In the genomic region with DNA sequence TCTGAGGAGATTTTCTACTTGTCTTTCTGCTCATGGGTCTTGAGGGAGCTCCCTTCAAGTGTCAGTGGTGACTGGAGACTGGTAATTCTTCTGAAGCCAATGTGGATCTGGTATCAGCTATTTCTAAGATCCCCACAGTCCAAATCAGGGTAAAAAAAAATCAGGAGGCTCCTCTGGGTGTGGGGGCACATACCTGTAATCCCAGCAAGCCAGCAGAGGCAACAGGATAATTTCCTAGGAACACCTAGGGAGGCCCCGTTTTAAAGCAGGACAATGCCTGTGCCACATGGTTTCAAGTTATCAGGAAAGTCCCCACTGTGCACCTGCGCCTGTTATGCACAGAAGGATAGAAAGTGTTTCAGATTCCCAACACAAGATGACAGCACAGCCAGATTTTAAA, we compare ENCODE assay signal across 22 mouse cellular contexts.
DNase-seq lines count a peak whose midpoint lies in the region; ATAC-seq lines count a peak whose summit lies in the region.
"Had no signal": no experiment of that assay in that cellular context is flagged by ENCODE, and none has a peak within 500 bp of the region (broad histone marks: within the 10 kb centered on the region; RNA-seq: fewer than 3 reads in every experiment).

No protein-coding gene starts in this region.

- peak overlapping the region; percentile 37; the same call in 1 of the 2 replicates for H3K27ac ChIP-seq in heart, embryonic 15.5 days
- H3K27ac ChIP-seq in heart, embryonic 11.5 days (ENCODE audit: low read depth, low read length), result no peak overlapping the region
- no peak overlapping the region for H3K27ac ChIP-seq in midbrain, embryonic 11.5 days (ENCODE audit: low read depth, low read length)
- H3K27ac ChIP-seq in midbrain, embryonic 10.5 days (replicated peaks), result no peak overlapping the region
- H3K27ac ChIP-seq: embryonic facial prominence, embryonic 13.5 days; embryonic facial prominence, embryonic 15.5 days; forebrain, embryonic 10.5 days; forebrain, embryonic 12.5 days; forebrain, embryonic 15.5 days had no signal

- H3K27me3 ChIP-seq in heart, embryonic 15.5 days, result no peaks in the 10 kb centered on the region
- no peaks in the 10 kb centered on the region for H3K27me3 ChIP-seq in heart, embryonic 11.5 days (ENCODE audit: control insufficient read depth, insufficient read depth, low read length)
- no peaks in the 10 kb centered on the region for H3K27me3 ChIP-seq in midbrain, embryonic 11.5 days (ENCODE audit: control insufficient read depth, insufficient read depth, low read length)
- H3K27me3 ChIP-seq in midbrain, embryonic 10.5 days (ENCODE audit: low read depth, poor library complexity, severe bottlenecking), result no peaks in the 10 kb centered on the region
- H3K27me3 ChIP-seq: embryonic facial prominence, embryonic 13.5 days; embryonic facial prominence, embryonic 15.5 days; forebrain, embryonic 12.5 days; forebrain, embryonic 15.5 days had no signal

- no peaks in the 10 kb centered on the region for H3K36me3 ChIP-seq in heart, embryonic 15.5 days
- H3K36me3 ChIP-seq in heart, embryonic 11.5 days (ENCODE audit: control insufficient read depth, insufficient read depth, low read length), result no peaks in the 10 kb centered on the region
- H3K36me3 ChIP-seq in midbrain, embryonic 11.5 days (ENCODE audit: control insufficient read depth, insufficient read depth, low read length), result no peaks in the 10 kb centered on the region
- H3K36me3 ChIP-seq in midbrain, embryonic 10.5 days, result no peaks in the 10 kb centered on the region
- H3K36me3 ChIP-seq: embryonic facial prominence, embryonic 13.5 days; embryonic facial prominence, embryonic 15.5 days; forebrain, embryonic 10.5 days; forebrain, embryonic 12.5 days; forebrain, embryonic 15.5 days had no signal

- ATAC-seq in heart, embryonic 15.5 days (replicated peaks; ENCODE audit: insufficient number of reproducible peaks, insufficient read depth, low FRiP score, low read depth), result no peak
- ATAC-seq in heart, embryonic 11.5 days (replicated peaks; ENCODE audit: insufficient number of reproducible peaks, low FRiP score, low TSS enrichment), result no peak
- no peak for ATAC-seq in midbrain, embryonic 11.5 days (ENCODE audit: low FRiP score)

- WGBS in heart, embryonic 15.5 days, result 74% methylated on average over 2 of the region's 2 CpGs
- WGBS in heart, embryonic 11.5 days (ENCODE audit: insufficient replicate concordance), result 67% methylated on average over 2 of the region's 2 CpGs
- 72% methylated on average over 2 of the region's 2 CpGs for WGBS in midbrain, embryonic 11.5 days
- 86% methylated on average over 2 of the region's 2 CpGs for WGBS in midbrain, embryonic 10.5 days

- H3K4me2 ChIP-seq in heart, embryonic 15.5 days, result no peak overlapping the region
- no peak overlapping the region for H3K4me2 ChIP-seq in heart, embryonic 11.5 days
- H3K4me2 ChIP-seq in midbrain, embryonic 11.5 days, result no peak overlapping the region
- H3K4me2 ChIP-seq: embryonic facial prominence, embryonic 13.5 days; embryonic facial prominence, embryonic 15.5 days; forebrain, embryonic 12.5 days; forebrain, embryonic 15.5 days had no signal

- no peak overlapping the region for H3K9ac ChIP-seq in heart, embryonic 15.5 days
- H3K9ac ChIP-seq in heart, embryonic 11.5 days (ENCODE audit: low read depth, low read length), result no peak overlapping the region
- H3K9ac ChIP-seq in midbrain, embryonic 11.5 days (ENCODE audit: low read length), result no peak overlapping the region
- H3K9ac ChIP-seq: embryonic facial prominence, embryonic 13.5 days; embryonic facial prominence, embryonic 15.5 days; forebrain, embryonic 12.5 days; forebrain, embryonic 15.5 days had no signal

- DNase-seq in heart, adult 11 months, result peak; percentile 52
- DNase-seq in heart, adult 8-10 months (ENCODE audit: low spot score), result no peak
- DNase-seq in midbrain, embryonic 11.5 days (ENCODE audit: low spot score, missing footprints), result peak; percentile 53
- DNase-seq in midbrain, embryonic 10.5 days (ENCODE audit: low spot score), result no peak
- DNase-seq: adrenal gland, adult 2 months; adrenal gland, postnatal 10 days; adrenal gland, postnatal 25 days; cerebellum, adult 11 months; cerebellum, adult 18-20 months; cerebellum, adult 8-10 months; cerebellum, adult 9-11 months; cerebellum, postnatal 14 days; cerebellum, postnatal 36 days; embryo, embryonic 11 days had no signal

- peaks cover 36% of the 10 kb centered on the region for H3K4me1 ChIP-seq in heart, embryonic 15.5 days (replicated peaks)
- H3K4me1 ChIP-seq in heart, embryonic 11.5 days (ENCODE audit: control insufficient read depth, insufficient read depth, low read length), result peaks cover 12% of the 10 kb centered on the region; the same call in 1 of the 2 replicates
- H3K4me1 ChIP-seq in midbrain, embryonic 11.5 days (ENCODE audit: control insufficient read depth, insufficient read depth, low read length), result peaks cover 9% of the 10 kb centered on the region; the same call in 1 of the 2 replicates
- peaks cover 30% of the 10 kb centered on the region for H3K4me1 ChIP-seq in midbrain, embryonic 10.5 days

- H3K9me3 ChIP-seq in heart, embryonic 15.5 days (replicated peaks), result no peaks in the 10 kb centered on the region
- no peaks in the 10 kb centered on the region for H3K9me3 ChIP-seq in heart, embryonic 11.5 days (replicated peaks; ENCODE audit: control insufficient read depth, low read length)
- no peaks in the 10 kb centered on the region for H3K9me3 ChIP-seq in midbrain, embryonic 11.5 days (ENCODE audit: control insufficient read depth, low read length)
- no peaks in the 10 kb centered on the region for H3K9me3 ChIP-seq in midbrain, embryonic 10.5 days (replicated peaks)
- H3K9me3 ChIP-seq: embryonic facial prominence, embryonic 13.5 days; embryonic facial prominence, embryonic 15.5 days; forebrain, embryonic 10.5 days; forebrain, embryonic 12.5 days; forebrain, embryonic 15.5 days had no signal

- H3K4me3 ChIP-seq in heart, embryonic 15.5 days, result no peak overlapping the region
- no peak overlapping the region for H3K4me3 ChIP-seq in heart, embryonic 11.5 days (ENCODE audit: low read depth, low read length)
- no peak overlapping the region for H3K4me3 ChIP-seq in midbrain, embryonic 11.5 days (ENCODE audit: low read depth, low read length)
- no peak overlapping the region for H3K4me3 ChIP-seq in midbrain, embryonic 10.5 days
- H3K4me3 ChIP-seq: embryonic facial prominence, embryonic 13.5 days; embryonic facial prominence, embryonic 15.5 days; erythroblast, embryonic 14.5 days; forebrain, embryonic 10.5 days; forebrain, embryonic 12.5 days; forebrain, embryonic 15.5 days had no signal

Comparison
In these comparisons a context has a peak if more than half of its experiments do, and no peak if none do; other contexts are left out.
1. DNase-seq: peak in heart, adult 11 months (single experiment) and midbrain, embryonic 11.5 days (single experiment); none in heart, adult 8-10 months (single experiment) and midbrain, embryonic 10.5 days (single experiment).